Mouse (Mus musculus): ENCODE measurements around the gene 4930467E23Rik. TPM values are rescaled to one million over a fixed set of nuclear protein-coding genes. Genes with fewer than 3 reads are reported as not detected.
A peak's percentile ranks its signal among the peaks of the same experiment; 100 is the strongest.
"Not testable (repeated sequence)": the region's sequence is repeated elsewhere in the genome, so short reads cannot be mapped to it uniquely, and the experiment has no call there.

Gene 4930467E23Rik
- polyA plus RNA-seq, 1 experiment, result not detected

- H3K27ac ChIP-seq (ENCODE audit: insufficient read depth, low read length); H3K4me3 ChIP-seq (ENCODE audit: extremely low read depth, insufficient read depth, insufficient read length); DNase-seq (ENCODE audit: low read depth in 1 of 2, low spot score in 2 of 2); H3K36me3 ChIP-seq (ENCODE audit: control insufficient read depth, insufficient read depth, low read length); H3K27me3 ChIP-seq (ENCODE audit: control insufficient read depth, insufficient read depth, low read length); H3K4me1 ChIP-seq (ENCODE audit: control insufficient read depth, insufficient read depth, insufficient read length): not testable (repeated sequence)
- WGBS, result 96% methylated on average over 5 of the region's 5 CpGs
Measured at GRCm38 (mm10) chr8:19781328-19782114, 52.1 kb downstream of the 4930467E23Rik start.

GRCm38 (mm10) chr8:19782736-19783135 lies 53.4 kb downstream of the 4930467E23Rik start:
- H3K27me3 ChIP-seq (ENCODE audit: control insufficient read depth, insufficient read depth, low read length); H3K4me1 ChIP-seq (ENCODE audit: control insufficient read depth, insufficient read depth, insufficient read length); H3K4me3 ChIP-seq (ENCODE audit: extremely low read depth, insufficient read depth, insufficient read length); H3K27ac ChIP-seq (ENCODE audit: insufficient read depth, low read length); H3K36me3 ChIP-seq (ENCODE audit: control insufficient read depth, insufficient read depth, low read length): not testable (repeated sequence)
- peak in 1 of 2 experiments; percentile 39 for DNase-seq (ENCODE audit: low read depth in 1 of 2, low spot score in 2 of 2)
- 65% methylated on average over 3 of the region's 3 CpGs for WGBS

GRCm38 (mm10) chr8:19783860-19784259 lies 54.5 kb downstream of the 4930467E23Rik start:
- H3K4me3 ChIP-seq (ENCODE audit: extremely low read depth, insufficient read depth, insufficient read length); DNase-seq (ENCODE audit: low read depth in 1 of 2, low spot score in 2 of 2); H3K4me1 ChIP-seq (ENCODE audit: control insufficient read depth, insufficient read depth, insufficient read length); H3K27ac ChIP-seq (ENCODE audit: insufficient read depth, low read length); H3K27me3 ChIP-seq (ENCODE audit: control insufficient read depth, insufficient read depth, low read length); H3K36me3 ChIP-seq (ENCODE audit: control insufficient read depth, insufficient read depth, low read length): not testable (repeated sequence)
- WGBS, result 89% methylated on average over 1 of the region's 5 CpGs

GRCm38 (mm10) chr8:19784554-19785364 lies 55.4 kb downstream of the 4930467E23Rik start:
- H3K27me3 ChIP-seq (ENCODE audit: control insufficient read depth, insufficient read depth, low read length); H3K4me1 ChIP-seq (ENCODE audit: control insufficient read depth, insufficient read depth, insufficient read length); H3K36me3 ChIP-seq (ENCODE audit: control insufficient read depth, insufficient read depth, low read length): not testable (repeated sequence)
- DNase-seq (ENCODE audit: low read depth in 1 of 2, low spot score in 2 of 2), result peak; percentile 79 to 88
- WGBS, result 13% methylated on average over 71 of the region's 71 CpGs
- peak overlapping the region; percentile 79 for H3K4me3 ChIP-seq (ENCODE audit: extremely low read depth, insufficient read depth, insufficient read length)
- H3K27ac ChIP-seq (ENCODE audit: insufficient read depth, low read length), result peak overlapping the region; percentile 48; the same call in 1 of the 2 replicates

- H3K27me3 ChIP-seq (ENCODE audit: control insufficient read depth, insufficient read depth, low read length); H3K4me1 ChIP-seq (ENCODE audit: control insufficient read depth, insufficient read depth, insufficient read length); H3K36me3 ChIP-seq (ENCODE audit: control insufficient read depth, insufficient read depth, low read length); DNase-seq (ENCODE audit: low read depth in 1 of 2, low spot score in 2 of 2); H3K4me3 ChIP-seq (ENCODE audit: extremely low read depth, insufficient read depth, insufficient read length); H3K27ac ChIP-seq (ENCODE audit: insufficient read depth, low read length): not testable (repeated sequence)
- 77% methylated on average over 7 of the region's 7 CpGs for WGBS
Measured at GRCm38 (mm10) chr8:19792696-19793095, 63.3 kb downstream of the 4930467E23Rik start.

Other genes starting within 250 kb of the 4930467E23Rik start
- gene Defb7, start 234.5 kb upstream of the 4930467E23Rik start, polyA plus RNA-seq (2012; rRNA removed), result not detected in 2 replicates
- not detected in 2 replicates for gene Gm31371, start 173.8 kb downstream of the 4930467E23Rik start, polyA plus RNA-seq (2012; rRNA removed)

All from spleen, adult 2 months (tissue).